Mouse (Mus musculus) kidney, postnatal 4 days (tissue): Measurements from ENCODE around the gene Dnm3.
"Not testable (repeated sequence)": the region's sequence is repeated elsewhere in the genome, so short reads cannot be mapped to it uniquely, and the experiment has no call there.

ENCODE experiments used
- DNase-seq, 2 experiments: peaks; one replicate each; pipeline ENCODE4 v3.0.0; 2021; ENCODE audit warnings: mixed read lengths in 2 of 2

Dnm3 gene

DNA sequence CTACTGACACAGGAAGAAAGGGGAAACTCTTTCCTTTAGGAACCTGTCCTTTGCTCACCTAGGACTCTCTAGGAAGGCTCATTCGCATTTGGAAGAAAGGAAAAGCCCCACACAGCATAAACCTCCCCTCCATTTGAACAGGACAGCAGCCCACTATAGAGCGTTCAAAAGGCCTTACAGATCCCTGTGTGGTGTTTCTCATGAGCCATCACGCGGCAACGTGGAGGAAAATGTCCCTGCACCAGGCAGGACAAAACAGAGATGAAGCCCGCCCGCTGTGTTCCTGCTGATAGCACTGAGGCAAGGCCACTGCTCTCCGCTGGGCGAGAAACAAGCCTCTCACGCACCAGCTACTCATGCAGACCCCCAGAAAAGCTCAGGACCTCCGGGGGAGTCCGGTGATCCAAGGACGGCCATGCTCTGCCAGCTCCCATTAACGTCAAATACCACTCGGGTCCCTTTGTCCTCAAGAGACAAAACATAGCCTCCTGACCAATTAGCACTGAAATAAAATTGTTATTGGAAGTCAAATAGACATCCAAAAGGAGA is 51.8 kb downstream of the Dnm3 start:
- DNase-seq = no peak

DNA sequence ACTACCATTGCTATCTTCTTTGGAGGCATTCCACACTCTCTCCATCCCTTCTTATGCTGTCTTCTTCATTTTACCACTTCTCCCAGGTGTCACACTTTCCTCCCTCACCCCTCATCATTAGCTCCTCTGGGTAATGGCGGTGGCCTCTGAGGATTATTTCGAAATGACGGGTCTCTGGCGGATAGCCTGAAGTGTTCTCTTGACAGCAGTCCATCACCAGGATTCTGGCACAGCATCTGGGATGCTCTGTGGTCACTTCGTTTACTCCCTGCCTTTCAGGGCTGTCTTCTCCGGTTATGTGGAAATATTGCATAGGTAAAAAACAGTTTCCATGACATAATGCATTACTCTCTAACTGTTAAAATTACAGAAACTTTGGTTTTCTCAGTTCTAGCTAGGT is 55.0 kb downstream of the Dnm3 start:
- no peak for DNase-seq

DNA sequence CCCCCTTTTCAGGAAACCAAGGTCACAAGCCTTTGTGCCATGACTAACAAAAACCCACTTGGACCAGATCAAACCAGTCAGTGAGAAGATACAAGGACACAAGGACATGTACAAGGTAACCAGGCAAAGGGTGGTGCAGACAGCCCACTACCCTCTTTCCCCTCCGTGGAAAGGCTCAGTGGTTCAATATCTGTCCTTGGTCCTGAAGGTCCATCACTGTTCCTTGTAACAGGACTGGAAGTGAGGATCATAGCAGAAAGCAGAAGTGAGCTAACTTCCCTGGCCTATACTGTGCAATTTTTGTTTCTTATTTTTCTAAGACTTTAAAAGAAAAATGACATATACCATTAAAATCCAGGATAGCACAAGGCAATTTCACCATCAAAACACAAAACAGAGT is 64.0 kb downstream of the Dnm3 start:
- DNase-seq = no peak

DNA sequence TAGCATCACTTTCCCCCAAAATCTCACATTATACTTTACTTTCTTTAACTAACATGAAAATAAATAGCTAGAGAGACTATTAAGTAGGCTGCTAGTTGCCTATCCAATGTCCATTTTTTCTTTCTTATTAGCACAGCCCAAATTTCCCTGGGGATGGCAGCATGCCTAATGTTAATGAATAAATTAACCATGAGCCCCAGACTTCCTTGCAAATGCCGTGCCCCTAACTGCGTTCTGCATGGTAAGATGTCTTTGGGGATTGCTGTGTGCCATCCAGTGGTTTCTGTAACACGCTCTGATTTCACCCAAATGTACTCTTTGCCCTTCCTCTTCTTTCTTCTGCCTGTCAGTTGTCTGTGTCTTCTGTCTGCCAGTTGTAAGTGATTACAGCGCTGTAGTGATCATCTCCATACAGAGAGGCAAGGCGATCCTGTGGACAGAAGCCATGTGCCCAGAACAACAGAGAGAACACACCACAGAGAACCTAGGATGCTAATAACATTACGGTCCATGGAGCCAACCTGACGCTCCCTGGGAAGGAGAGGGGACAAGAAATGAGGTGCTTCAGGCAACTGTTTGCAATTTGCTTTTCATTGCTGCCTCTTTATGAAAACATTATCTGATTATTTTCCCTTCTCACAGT is 64.9 kb downstream of the Dnm3 start:
- no peak for DNase-seq

DNA sequence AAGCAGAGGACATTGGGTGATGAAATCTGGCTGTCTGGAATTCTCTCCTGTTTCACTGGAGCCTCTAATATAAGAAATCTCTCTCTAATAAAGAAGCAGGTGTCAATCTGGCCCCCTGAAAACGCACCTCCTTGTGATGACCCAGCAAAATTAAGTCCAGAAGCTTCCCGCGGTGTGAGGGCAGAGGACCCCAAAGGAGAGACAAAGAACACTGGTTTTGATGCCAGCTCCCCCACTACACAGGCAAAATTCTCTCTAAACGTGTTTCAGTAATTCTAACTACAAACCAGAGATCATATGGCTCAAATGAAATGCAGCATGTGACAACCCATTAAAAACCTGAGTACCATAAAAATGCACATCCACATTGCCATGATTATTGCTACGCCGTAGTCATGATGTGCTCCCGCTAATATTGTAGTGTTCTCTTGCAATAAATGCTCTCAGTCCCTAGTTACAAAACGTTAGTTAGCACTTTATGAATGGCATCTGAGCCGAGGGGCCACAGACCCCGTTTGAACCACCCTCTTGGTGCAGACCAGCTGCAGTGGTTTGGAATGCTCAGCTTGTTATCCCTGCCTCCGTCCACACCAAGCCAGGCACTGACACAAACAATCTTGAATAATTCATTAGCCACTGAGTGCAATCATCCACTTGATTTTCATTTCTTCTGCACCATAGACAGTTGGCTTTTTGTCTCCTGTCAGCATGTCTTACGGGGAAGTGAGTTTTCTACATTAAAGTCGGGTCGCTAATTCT is 67.4 kb downstream of the Dnm3 start:
- no peak for DNase-seq

DNA sequence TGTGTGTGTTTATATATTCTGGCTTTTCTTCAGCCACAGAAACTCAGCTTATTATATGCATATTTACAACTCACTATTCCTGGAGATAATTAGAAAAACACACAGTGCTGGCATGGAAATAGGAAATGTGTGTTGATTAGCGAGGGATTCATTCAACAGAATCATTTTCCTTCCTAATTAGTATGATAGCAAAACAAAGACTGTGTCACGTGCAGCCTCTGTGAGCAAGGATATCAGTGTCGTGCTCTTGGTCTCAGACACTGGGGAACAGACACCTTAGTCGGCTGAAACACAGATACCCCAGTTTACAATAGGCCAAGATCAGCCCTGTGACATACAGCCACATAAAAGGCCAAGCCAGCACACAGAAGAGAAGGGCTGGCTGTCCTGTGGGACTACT is 83.3 kb downstream of the Dnm3 start:
- DNase-seq = no peak

DNA sequence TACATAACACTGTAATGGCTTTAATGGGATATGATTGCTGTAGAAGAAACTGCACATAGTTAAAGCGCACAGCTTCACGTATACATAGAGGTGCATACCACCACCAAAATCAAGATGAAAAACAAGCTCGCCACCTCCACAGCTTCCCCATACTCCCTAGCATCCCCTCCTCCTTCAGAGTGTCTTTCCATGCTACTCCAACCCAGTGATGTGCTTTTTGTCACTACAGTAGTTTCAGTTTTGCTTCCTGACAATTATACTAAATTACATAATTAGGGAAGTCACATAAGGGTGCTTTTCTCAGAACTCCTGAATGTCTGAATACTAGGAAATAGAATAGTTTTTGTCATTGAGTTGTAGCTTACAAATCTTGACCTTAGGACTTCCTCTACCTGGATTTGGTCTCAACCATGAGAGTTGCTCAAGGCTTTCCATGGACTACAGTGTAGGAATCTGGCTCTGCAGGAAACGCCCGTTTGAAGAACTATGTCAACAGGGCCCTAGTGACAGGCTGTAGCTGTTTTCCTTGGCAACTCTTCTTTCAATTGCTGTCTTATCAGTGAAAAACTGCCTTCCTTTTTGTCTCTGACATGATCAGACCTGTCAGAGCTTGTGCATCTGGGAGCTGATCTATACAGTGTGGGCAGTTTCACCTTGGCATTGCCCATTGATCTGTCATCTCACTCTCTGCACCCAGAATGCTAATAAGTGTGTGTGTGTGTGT is 89.2 kb downstream of the Dnm3 start:
- DNase-seq = no peak

DNA sequence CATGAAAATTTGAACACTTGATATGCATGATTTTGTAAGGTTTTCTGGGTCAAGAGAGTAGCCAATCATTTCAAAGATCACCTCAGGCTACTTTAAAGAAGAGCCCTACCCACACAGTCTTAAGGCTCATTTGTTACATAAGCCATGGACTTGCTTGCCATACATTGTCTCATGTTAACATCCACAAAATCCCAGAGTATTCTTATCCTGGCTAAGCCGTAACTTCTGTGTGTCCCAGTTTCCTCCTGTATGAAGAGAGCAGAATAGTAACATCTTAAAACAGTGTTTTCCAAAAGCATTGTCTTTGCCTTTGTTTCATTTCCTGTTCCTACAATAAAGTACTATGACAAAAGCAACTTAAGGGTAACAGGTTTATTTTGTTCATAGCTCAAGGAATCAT is 104.8 kb downstream of the Dnm3 start:
- not testable (repeated sequence) for DNase-seq

DNA sequence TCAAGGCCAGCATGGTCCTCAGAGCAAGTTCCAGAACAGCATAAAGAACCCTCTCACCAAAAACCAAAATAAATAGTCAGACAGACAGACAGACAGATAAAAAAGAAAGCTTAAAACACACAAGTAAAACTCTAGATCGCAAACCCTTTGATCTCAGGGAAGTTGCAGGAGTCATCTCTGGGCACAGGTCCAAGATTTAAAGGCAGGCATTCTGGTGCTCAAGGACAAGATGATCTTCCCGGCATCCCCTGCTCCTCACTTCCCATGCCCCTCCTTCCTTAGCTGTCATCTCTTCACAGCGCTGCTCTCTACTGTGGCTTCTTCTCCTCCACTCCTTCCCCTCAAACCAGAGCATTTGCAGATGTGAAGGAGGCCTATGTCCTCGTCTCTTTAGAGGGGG is 108.1 kb downstream of the Dnm3 start:
- DNase-seq = no peak

DNA sequence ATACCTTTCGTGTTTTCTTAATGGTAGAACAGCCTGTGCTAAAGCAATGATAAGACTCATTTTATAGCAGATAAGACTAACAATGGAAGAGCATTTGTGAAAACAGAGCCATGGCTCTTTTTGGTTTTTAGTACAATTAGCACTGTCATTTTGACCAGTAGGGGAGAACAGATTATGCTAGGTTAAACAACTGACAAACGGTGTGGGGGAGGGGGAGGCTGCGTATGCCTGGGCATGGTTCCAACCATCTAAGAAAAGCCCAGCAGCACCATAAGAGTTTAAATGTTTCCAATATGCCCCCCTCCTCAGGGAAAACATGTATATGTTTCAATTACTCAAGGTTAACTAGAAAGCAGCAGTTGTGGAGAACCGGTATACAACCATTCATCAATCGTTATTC is 115.9 kb downstream of the Dnm3 start:
- DNase-seq = peak; percentile 55 to 59

DNA sequence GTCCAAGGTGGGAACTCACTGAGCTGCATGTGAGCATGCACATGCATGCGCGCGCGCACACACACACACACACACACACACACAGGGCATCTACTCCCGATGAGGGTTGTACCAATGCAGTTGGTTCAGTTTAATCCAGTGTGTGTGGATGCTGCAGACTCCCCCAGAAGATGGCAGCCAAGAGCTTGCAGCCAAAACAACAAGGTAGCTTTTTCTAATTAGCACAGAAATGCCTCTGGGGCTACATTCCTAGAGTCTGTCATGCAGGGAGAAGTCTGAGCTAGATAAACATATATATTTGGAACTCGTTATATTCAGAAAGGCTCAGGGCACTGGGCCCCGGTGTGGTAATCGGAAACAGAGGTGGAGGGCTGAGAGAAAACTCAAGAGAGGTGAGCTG is 118.6 kb downstream of the Dnm3 start:
- peak; percentile 75 to 81 for DNase-seq

DNA sequence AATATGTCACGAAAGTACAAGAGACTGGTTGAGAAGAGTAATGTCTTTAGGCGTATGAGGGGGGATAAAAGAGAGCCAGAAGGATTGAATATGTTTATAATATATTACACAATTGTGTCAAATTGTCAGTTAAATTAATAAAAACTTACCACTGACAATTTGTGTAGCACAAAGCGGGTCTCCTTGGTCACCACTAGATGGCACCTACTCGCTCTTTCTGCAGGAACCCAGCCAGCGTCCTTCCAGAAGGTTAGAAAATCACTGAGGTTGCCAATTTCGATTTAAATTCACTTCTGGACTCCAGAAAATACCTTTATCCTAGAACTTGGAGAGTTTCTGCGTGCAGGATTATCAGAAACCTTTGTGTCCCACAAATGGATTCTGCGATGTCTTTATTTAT is 119.8 kb downstream of the Dnm3 start:
- peak; percentile 40 to 57 for DNase-seq

DNA sequence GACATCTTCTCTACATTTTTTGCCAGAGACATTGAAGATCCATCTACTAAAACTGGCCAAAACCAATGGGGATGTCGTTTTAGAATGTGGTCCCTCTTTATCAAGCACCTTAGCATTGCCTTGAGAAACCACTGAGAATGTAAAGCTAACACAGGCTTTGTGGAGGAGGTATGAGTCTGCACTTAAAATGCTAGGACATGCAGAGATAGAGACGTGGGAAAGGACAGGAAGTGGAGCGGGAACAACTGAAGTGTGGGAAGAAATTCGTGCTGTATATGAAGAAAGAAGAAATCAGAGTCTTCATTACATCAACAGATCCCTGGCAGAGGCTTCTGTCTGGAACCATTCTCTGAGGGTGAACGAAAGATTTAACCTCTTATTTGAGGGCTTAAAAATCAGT is 121.4 kb downstream of the Dnm3 start:
- no peak for DNase-seq

DNA sequence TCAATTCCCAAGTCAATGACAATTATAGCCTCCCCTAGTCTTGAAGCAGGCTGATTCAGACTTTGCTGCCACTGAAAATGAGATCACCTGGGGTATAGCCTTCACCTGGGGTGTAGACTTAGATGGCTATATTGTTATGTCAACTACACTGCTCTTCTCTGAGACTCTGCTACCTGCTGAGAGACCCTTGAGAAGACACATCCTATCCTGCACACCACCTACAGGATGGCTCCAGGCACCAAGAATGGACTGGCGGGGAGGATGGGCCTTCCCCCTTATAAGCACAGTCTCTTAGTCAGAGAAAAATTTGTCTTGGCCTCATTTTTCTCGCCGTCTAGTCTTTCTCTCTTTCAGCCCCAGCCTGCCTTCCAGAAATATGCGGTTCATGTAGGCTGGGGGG is 123.1 kb downstream of the Dnm3 start:
- DNase-seq = no peak

DNA sequence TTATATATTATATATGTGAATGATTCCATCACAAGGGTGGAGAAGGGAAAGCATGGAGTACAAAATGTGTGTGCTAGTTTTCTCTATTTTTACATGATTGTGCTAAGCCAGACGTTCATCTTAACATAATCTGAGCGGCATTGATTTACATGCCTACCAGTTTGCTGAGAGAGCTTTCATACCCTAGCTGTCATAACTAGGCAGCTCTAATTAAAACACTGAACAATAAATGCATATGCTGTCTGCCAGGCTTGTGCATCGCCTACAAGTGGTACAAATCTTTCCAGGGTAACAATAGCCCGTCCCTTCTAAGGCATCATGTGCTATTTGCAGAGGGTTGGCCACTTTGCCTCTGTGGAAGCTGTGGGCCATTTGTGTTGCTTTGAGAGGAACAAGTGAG is 124.0 kb downstream of the Dnm3 start:
- no peak for DNase-seq

DNA sequence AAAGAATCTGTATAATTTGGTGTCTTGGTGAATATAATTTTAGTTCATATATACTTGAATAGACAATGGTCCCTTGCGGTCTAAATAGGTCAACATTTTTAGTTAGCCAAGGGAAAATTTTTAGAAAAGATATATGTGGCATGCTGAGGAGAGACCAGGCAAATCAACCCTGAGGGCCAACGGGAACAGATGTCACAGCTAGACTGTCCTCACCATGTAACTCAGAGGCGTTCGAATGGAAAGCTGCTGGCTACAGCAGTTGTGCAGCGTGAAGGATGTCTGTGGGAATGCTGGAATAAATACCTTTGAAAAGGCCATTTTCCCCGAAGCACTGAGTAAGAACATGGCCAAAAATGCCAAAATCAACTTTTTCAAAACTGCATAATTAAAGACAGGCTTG is 128.5 kb downstream of the Dnm3 start:
- DNase-seq = no peak

DNA sequence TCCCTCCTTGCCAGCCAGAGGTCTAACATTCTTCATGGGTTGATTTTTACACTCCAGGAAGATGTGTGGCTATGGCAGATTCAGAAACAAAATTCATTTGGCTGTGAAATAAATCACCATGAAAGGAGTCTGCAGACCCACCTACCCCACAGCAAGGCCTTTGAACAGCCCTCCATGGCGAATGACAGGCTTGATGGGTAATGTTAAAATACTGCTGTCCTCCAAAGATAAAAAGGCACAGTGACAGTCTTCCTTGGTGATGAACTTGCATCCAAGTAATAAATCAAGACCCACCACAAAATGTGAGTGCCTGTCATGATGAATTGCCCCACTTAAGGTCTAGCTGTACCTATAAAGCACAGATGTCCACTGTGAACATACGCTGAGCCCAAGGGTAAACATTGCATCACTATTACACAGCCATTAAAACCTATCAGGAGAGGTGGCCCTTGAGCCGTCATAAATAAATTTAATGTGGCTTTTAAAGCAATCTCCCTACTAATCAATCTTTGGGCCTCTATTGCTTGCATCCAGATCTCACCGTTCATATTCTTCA is 131.3 kb downstream of the Dnm3 start:
- DNase-seq = no peak

DNA sequence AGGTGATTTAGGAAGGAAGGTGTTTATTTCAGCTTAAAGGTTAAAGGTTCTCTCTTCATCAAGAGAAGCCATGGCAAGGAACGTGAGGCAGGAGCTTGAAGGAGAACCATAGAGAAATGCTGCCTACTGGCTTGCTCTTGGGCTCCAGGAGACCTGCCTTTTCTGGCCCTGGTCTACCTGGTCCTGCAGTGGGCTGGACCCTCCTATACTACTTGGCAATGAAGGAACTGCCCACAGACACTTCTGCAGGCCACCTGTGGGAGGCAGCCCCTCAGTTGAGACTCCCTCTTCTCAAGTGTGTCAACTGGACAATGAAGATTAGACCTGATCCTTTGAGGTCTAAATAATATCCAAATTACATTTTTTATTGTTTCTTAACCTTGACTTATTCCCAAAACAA is 140.7 kb downstream of the Dnm3 start:
- no peak for DNase-seq

DNA sequence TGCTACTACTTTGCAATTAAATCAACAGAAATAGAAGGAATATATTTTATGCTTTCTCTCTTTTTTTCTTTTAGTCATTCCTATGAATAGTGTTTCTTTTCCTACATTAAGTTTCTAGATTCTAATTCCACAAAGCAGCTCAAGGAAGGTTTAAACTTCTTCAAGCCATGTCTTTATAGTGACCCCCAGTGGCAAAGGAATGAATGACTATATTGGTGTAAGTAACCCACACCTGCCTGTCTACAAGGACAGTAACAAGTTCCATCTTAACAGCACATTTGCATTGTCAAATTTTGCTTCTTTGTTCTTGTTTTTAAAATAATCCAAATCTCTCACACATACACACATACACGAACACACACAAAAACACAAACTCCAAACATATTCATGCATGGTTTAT is 141.2 kb downstream of the Dnm3 start:
- no peak for DNase-seq

DNA sequence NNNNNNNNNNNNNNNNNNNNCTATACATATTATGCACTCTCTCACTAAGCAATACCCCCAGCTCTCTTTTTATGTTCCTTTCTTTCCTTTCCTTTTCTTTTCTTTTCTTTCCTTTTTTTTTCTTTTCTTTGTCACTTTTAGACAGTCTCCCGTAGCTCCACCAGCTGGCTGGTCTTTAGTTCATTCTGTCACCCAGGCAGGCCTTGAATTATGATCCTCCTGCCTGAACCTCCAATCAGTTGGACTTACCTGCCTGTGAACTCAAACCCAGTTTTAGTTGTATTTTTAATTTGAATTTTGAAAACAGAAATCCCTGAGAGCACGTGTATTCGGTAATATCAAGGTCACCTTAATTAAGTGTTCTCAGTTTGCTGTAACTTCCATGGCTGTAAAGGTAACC is 141.6 kb downstream of the Dnm3 start:
- no peak for DNase-seq

DNA sequence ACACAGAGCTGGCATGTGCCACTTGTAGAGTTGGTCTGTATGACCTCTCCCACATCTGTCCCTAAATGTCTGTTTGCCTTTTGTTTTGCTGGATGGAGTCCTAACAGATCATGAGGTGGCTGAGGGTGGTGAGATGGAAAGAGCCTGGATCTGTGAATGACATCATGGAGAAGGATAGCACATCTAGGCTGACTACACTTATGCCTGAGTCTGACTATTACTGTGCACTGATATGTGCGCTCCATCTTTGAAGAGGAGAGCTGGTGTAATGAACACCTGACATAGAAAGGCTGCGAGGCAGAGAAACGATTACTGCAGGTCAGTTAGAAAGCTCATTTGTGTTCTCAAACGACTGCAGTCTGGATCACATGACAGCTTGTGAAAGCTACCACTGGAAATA is 149.2 kb downstream of the Dnm3 start:
- DNase-seq = no peak

DNA sequence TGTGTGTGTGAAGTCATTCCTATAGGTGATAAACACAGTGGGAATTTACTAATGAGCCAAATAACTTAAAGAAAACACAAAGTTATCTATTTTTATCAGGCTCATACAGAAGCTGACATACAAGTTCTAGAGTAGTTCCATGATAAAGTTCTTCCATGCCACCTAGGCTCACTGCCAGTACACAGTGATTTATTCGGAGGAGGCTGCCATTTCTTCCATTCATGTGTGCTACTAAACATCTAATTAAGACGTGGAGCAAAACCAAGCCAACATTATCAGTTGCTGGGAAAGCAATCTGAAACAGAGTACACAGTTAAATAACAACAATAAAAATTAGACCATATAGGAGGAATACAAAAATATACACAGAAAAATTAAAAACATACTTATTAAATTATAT is 150.2 kb downstream of the Dnm3 start:
- no peak for DNase-seq

DNA sequence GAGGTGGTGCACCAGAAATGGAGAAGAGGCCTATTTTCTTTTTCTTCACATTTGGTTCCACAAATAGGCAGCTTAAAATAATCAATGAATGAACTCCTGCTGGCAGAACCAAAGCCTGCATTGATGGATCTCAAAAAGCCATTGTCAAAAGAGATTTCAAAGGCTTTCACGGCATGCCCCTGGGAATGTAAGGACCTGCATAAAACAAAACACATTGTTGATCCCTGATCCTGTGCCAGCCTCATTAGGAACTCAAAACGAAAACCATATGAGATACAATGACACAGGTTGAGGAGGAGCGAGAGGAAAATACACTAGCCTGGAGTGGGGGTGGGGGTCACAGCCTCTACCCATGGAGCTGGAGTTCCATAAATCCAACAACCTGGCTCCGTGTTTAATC is 153.4 kb downstream of the Dnm3 start:
- DNase-seq = no peak

DNA sequence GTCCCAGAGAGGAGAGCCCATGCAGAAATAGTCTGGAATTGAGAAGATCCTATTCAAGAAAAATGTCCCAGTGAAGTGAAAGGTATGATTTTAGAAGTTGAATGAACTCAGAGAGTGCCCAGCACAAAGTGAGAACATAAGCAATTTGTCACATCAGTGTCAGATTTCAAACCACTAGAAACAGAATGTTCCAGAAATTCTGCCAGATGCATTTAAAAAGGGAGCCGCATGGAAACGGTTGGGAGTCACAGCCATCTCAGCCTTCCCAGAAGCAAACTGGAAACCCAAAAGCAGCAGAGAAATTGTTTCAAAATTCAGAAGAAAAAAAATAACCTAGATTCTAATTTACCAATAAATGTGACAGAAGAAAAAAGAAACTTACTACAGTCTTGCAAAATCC is 154.7 kb downstream of the Dnm3 start:
- DNase-seq = no peak
